Mouse (Mus musculus) bone marrow macrophage, adult 2 months (primary cell): ENCODE results near the gene Cgnl1.

ENCODE experiments used
- CTCF ChIP-seq: IDR thresholded peaks from 2 replicates; pipeline ENCODE4 v1.5.1; 2012; ENCODE audit warnings: low read depth, mild to moderate bottlenecking, low read length, moderate library complexity
- POLR2A ChIP-seq: IDR thresholded peaks from 2 replicates; pipeline ENCODE4 v1.6.1; 2012; ENCODE audit warnings: mild to moderate bottlenecking, low read depth, low read length, borderline replicate concordance

DNA sequence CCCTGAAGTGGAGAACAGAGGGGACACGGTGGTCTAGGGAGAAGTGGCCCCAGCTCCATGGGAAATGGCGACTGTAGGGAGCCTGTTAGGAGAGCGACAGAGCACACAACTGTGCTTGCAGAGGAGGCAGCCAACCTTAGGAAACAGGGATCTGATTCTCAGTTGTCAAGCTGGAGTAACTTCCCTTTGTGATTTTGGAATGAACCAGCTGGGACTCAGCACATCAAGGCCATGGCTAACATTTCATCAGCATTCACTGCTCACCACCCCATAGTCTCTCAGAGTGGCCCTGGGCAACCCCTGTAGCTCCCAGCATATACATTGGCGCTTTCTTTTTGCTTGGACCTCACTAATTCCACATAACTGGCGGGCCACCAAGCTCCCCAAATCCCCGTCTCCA, 145.4 kb downstream of the Cgnl1 start:
- TF ChIP-seq POLR2A (no peak), CTCF (no peak)
